Mouse (Mus musculus) bone marrow, adult 2 months (tissue): ENCODE measurements around the gene Pde4d.

Experiments used
- CTCF ChIP-seq: fragments of 200-500 bp; IDR thresholded peaks from 2 replicates; pipeline ENCODE4 v1.5.1; 2011; ENCODE audit warnings: low read length, control low read depth; ENCODE audit not compliant: control insufficient read depth, insufficient read depth
- POLR2A ChIP-seq: fragments of 200-500 bp; IDR thresholded peaks from 2 replicates; pipeline ENCODE4 v1.6.1; 2011; ENCODE audit warnings: low read depth, mild to moderate bottlenecking, control low read depth, low read length, borderline replicate concordance; ENCODE audit not compliant: control insufficient read depth

- TF ChIP-seq CTCF = no peak
- TF ChIP-seq POLR2A = no peak
Measured at GRCm38 (mm10) chr13:109212788-109213473, 763.2 kb downstream of the Pde4d start.
